Mouse (Mus musculus): ENCODE data around the gene Lamc3. TPM values are rescaled to one million over a fixed set of nuclear protein-coding genes. Genes with fewer than 3 reads are reported as not detected.

Lamc3 gene
- polyA plus RNA-seq, 1 experiment from 2014 or later, result 0.02 TPM

DNA sequence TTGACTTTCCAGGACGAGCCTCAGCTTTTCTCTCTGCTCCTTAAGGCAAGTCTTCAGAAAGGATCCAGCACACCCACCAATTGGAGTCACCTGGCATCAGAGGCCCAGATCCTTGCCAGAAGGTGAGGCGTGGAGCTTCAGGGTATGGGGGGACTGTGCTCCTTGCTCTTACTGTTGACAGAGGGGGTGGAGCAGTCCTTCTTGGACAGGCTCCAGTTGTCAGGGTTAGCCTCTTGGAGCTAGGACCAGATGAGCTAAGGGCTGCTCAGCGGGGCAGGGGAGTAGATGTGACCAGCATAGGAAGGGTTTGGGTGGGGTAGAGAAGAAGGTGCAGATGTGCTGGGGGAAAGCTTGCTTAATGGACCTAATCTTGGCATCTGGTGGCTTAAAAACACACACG, 38.8 kb downstream of the Lamc3 start:
- Histone ChIP-seq H3K9ac (replicated peaks) (no peak overlapping the region), H3K27me3 (ENCODE audit: insufficient read depth, low read length) (no peaks in the 10 kb centered on the region), H3K9me3 (ENCODE audit: low read length) (no peaks in the 10 kb centered on the region), H3K36me3 (replicated peaks; ENCODE audit: insufficient read depth, low read length) (no peaks in the 10 kb centered on the region), H3K27ac (ENCODE audit: low read depth) (no peak overlapping the region), H3K4me2 (ENCODE audit: low read depth, low read length) (no peak overlapping the region), H3K4me1 (ENCODE audit: insufficient read depth) (peaks cover 3% of the 10 kb centered on the region; the same call in 1 of the 2 replicates), H3K4me3 (ENCODE audit: low read depth, low read length) (no peak overlapping the region)
- TF ChIP-seq EP300 (IDR thresholded peaks at IDR 0.05; ENCODE audit: low read depth) (no peak), CTCF (IDR thresholded peaks at IDR 0.05; ENCODE audit: low read depth) (no peak)
- ATAC-seq (no peak), DNase-seq (no peak)
- WGBS (ENCODE audit: insufficient replicate concordance), result 49% methylated on average over 4 of the region's 4 CpGs

- H3K9me3 ChIP-seq (ENCODE audit: low read length), result no peaks in the 10 kb centered on the region
- H3K27me3 ChIP-seq (ENCODE audit: insufficient read depth, low read length), result no peaks in the 10 kb centered on the region
- no peak overlapping the region for H3K27ac ChIP-seq (ENCODE audit: low read depth)
- no peaks in the 10 kb centered on the region for H3K36me3 ChIP-seq (replicated peaks; ENCODE audit: insufficient read depth, low read length)
- DNase-seq (no peak), ATAC-seq (no peak)
- no peak overlapping the region for H3K9ac ChIP-seq (replicated peaks)
- H3K4me1 ChIP-seq (ENCODE audit: insufficient read depth), result peaks cover 3% of the 10 kb centered on the region; the same call in 1 of the 2 replicates
- H3K4me2 ChIP-seq (ENCODE audit: low read depth, low read length), result no peak overlapping the region
- WGBS (ENCODE audit: insufficient replicate concordance), result 63% methylated on average over 3 of the region's 3 CpGs
- TF ChIP-seq CTCF (IDR thresholded peaks at IDR 0.05; ENCODE audit: low read depth) (no peak), EP300 (IDR thresholded peaks at IDR 0.05; ENCODE audit: low read depth) (no peak)
- H3K4me3 ChIP-seq (ENCODE audit: low read depth, low read length), result no peak overlapping the region
Observed at GRCm38 (mm10) chr2:31929664-31930063, 42.6 kb downstream of the Lamc3 start.

- ATAC-seq, result no peak
- WGBS (ENCODE audit: insufficient replicate concordance), result 64% methylated on average over 4 of the region's 4 CpGs
- TF ChIP-seq CTCF (IDR thresholded peaks at IDR 0.05; ENCODE audit: low read depth) (no peak), EP300 (IDR thresholded peaks at IDR 0.05; ENCODE audit: low read depth) (no peak)
- Histone ChIP-seq H3K4me3 (ENCODE audit: low read depth, low read length) (no peak overlapping the region), H3K27me3 (ENCODE audit: insufficient read depth, low read length) (no peaks in the 10 kb centered on the region), H3K4me2 (ENCODE audit: low read depth, low read length) (no peak overlapping the region), H3K27ac (ENCODE audit: low read depth) (no peak overlapping the region), H3K36me3 (replicated peaks; ENCODE audit: insufficient read depth, low read length) (no peaks in the 10 kb centered on the region), H3K4me1 (ENCODE audit: insufficient read depth) (no peaks in the 10 kb centered on the region), H3K9me3 (ENCODE audit: low read length) (no peaks in the 10 kb centered on the region), H3K9ac (replicated peaks) (no peak overlapping the region)
- no peak for DNase-seq
Observed at GRCm38 (mm10) chr2:31934551-31934950, 47.5 kb downstream of the Lamc3 start.

DNA sequence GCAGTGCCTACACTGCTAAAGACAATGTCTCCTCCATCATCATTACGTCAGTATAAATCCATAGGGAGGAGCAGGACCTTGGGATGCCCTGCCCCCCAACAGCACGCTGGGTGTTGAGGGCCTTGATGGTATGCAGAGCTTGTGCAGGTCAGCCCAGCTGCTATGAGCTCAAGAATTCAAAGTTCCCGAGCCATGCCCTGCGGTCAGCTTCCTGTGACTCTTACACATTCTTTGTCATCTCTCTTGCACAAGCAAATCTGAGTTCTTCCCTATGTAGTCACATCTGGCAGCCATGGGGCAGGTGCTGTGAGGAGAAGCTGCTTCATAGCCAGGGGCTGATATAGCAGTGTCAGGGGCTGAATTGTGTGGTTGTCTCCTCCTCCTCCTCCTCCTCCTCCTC, 48.0 kb downstream of the Lamc3 start:
- H3K4me1 ChIP-seq (ENCODE audit: insufficient read depth), result no peaks in the 10 kb centered on the region
- H3K27ac ChIP-seq (ENCODE audit: low read depth), result no peak overlapping the region
- no peak overlapping the region for H3K4me2 ChIP-seq (ENCODE audit: low read depth, low read length)
- H3K9me3 ChIP-seq (ENCODE audit: low read length), result no peaks in the 10 kb centered on the region
- ATAC-seq, result no peak
- 42% methylated on average over 4 of the region's 4 CpGs for WGBS (ENCODE audit: insufficient replicate concordance)
- no peak for TF ChIP-seq EP300 (IDR thresholded peaks at IDR 0.05; ENCODE audit: low read depth)
- TF ChIP-seq CTCF (IDR thresholded peaks at IDR 0.05; ENCODE audit: low read depth), result no peak
- no peak overlapping the region for H3K4me3 ChIP-seq (ENCODE audit: low read depth, low read length)
- no peaks in the 10 kb centered on the region for H3K36me3 ChIP-seq (replicated peaks; ENCODE audit: insufficient read depth, low read length)
- DNase-seq, result no peak
- H3K27me3 ChIP-seq (ENCODE audit: insufficient read depth, low read length), result no peaks in the 10 kb centered on the region
- no peak overlapping the region for H3K9ac ChIP-seq (replicated peaks)

DNA sequence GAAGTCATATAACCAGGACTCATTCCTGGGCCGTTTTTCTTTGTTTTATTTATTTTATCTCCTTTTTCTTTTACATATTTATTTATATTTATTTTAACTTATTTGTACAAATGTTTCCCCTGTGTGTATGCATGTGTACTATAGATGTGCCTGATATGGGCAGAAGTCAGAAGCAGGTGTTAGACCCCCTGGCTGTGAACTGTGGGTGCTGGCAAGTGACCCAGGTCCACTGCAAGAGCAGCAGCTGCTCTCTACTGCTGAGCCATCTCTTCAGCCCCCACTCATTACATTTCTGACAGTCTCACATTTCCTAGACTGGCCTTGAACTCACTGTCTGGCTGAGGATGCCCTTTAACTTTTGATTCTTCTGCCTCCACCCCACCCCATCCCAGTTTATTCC, 51.2 kb downstream of the Lamc3 start:
- Histone ChIP-seq H3K27ac (ENCODE audit: low read depth) (no peak overlapping the region), H3K4me3 (ENCODE audit: low read depth, low read length) (no peak overlapping the region), H3K9ac (replicated peaks) (no peak overlapping the region), H3K9me3 (ENCODE audit: low read length) (no peaks in the 10 kb centered on the region), H3K4me1 (ENCODE audit: insufficient read depth) (no peaks in the 10 kb centered on the region), H3K36me3 (replicated peaks; ENCODE audit: insufficient read depth, low read length) (no peaks in the 10 kb centered on the region), H3K4me2 (ENCODE audit: low read depth, low read length) (no peak overlapping the region), H3K27me3 (ENCODE audit: insufficient read depth, low read length) (no peaks in the 10 kb centered on the region)
- TF ChIP-seq EP300 (IDR thresholded peaks at IDR 0.05; ENCODE audit: low read depth) (no peak), CTCF (IDR thresholded peaks at IDR 0.05; ENCODE audit: low read depth) (no peak)
- DNase-seq (no peak), ATAC-seq (no peak)
- WGBS (ENCODE audit: insufficient replicate concordance), result 65% methylated on average over 1 of the region's 1 CpGs

DNA sequence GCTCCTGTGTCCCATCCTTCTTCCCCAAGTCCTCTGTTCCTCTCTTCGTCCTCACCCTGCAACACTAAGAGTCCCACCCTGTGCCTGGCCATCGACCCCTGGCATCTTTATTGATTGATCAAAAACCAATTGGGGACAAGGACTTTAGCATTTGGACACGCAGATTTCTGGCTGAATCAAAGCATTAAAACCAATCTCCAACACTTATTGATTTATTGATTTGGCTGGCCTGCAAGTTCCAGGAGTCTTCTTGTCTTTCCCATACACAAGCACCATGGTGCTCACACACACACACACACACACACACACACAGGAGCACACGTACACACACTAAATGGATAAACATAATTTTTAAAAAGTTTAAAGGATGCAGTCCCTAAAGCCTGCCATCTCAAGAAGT, 55.9 kb downstream of the Lamc3 start:
- no peaks in the 10 kb centered on the region for H3K36me3 ChIP-seq (replicated peaks; ENCODE audit: insufficient read depth, low read length)
- no peak overlapping the region for H3K27ac ChIP-seq (ENCODE audit: low read depth)
- no peak for ATAC-seq
- no peaks in the 10 kb centered on the region for H3K4me1 ChIP-seq (ENCODE audit: insufficient read depth)
- TF ChIP-seq CTCF (IDR thresholded peaks at IDR 0.05; ENCODE audit: low read depth) (no peak), EP300 (IDR thresholded peaks at IDR 0.05; ENCODE audit: low read depth) (no peak)
- H3K9ac ChIP-seq (replicated peaks), result no peak overlapping the region
- no peak for DNase-seq
- no peak overlapping the region for H3K4me2 ChIP-seq (ENCODE audit: low read depth, low read length)
- H3K4me3 ChIP-seq (ENCODE audit: low read depth, low read length), result no peak overlapping the region
- no peaks in the 10 kb centered on the region for H3K9me3 ChIP-seq (ENCODE audit: low read length)
- WGBS (ENCODE audit: insufficient replicate concordance), result 33% methylated on average over 4 of the region's 4 CpGs
- no peaks in the 10 kb centered on the region for H3K27me3 ChIP-seq (ENCODE audit: insufficient read depth, low read length)

DNA sequence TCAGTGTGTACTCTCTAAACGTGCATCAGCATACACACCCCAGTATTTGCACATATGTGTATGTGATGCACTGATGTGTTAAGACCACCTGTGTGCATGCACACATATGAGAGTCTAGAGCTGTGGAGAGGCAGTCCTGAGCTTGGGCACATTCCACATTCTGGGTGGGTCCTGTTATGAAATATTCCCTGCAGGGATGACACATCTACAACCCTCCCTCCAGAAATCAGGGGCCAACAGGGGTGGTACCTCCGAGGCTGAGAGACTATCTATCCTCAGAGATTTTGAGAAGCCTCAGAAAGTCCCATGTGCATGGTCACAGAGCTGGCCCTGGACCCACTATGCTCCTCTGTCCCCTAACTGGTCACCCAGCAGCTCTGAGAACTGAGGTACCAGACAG, 58.5 kb downstream of the Lamc3 start:
- WGBS (ENCODE audit: insufficient replicate concordance), result 55% methylated on average over 2 of the region's 2 CpGs
- H3K27ac ChIP-seq (ENCODE audit: low read depth), result no peak overlapping the region

More for the DNA sequence above, 58.5 kb downstream of the Lamc3 start:
- Histone ChIP-seq H3K36me3 (replicated peaks; ENCODE audit: insufficient read depth, low read length) (no peaks in the 10 kb centered on the region), H3K9me3 (ENCODE audit: low read length) (no peaks in the 10 kb centered on the region), H3K9ac (replicated peaks) (no peak overlapping the region), H3K27me3 (ENCODE audit: insufficient read depth, low read length) (peaks cover 16% of the 10 kb centered on the region), H3K4me1 (ENCODE audit: insufficient read depth) (peaks cover 5% of the 10 kb centered on the region; the same call in 1 of the 2 replicates), H3K4me2 (ENCODE audit: low read depth, low read length) (no peak overlapping the region), H3K4me3 (ENCODE audit: low read depth, low read length) (no peak overlapping the region)
- DNase-seq (no peak), ATAC-seq (no peak)
- TF ChIP-seq EP300 (IDR thresholded peaks at IDR 0.05; ENCODE audit: low read depth) (no peak), CTCF (IDR thresholded peaks at IDR 0.05; ENCODE audit: low read depth) (no peak)

Data from liver, postnatal 0 days (tissue).